Mouse (Mus musculus) limb, embryonic 13.5 days (tissue): ENCODE measurements around the gene Fam129c. TPM values are rescaled to one million over a fixed set of nuclear protein-coding genes. Genes with fewer than 3 reads are reported as not detected.

Experiments
- ATAC-seq: fragments of 200-750 bp; cut with Nextera tagmentation; 2 replicates; pipeline ENCODE4 v1.8.0; 2017; ENCODE audit warnings: low read depth, moderate number of reproducible peaks, moderate TSS enrichment; ENCODE audit not compliant: low FRiP score
- H3K27ac ChIP-seq: fragments of 300-500 bp; sonication (generic); 2 replicates; pipeline ENCODE4 v1.5.1; 2015; ENCODE audit warnings: inconsistent platforms, mild to moderate bottlenecking, moderate library complexity
- H3K27me3 ChIP-seq: fragments of 300-500 bp; sonication (generic); 2 replicates; pipeline ENCODE4 v1.6.1; 2015; ENCODE audit warnings: mild to moderate bottlenecking, inconsistent platforms
- H3K36me3 ChIP-seq: fragments of 300-500 bp; sonication (generic); 2 replicates; pipeline ENCODE4 v1.6.1; 2015; ENCODE audit warnings: inconsistent platforms, mild to moderate bottlenecking, moderate library complexity
- H3K4me1 ChIP-seq: fragments of 300-500 bp; sonication (generic); 2 replicates; pipeline ENCODE4 v1.6.1; 2015; ENCODE audit warnings: inconsistent platforms
- H3K4me2 ChIP-seq: fragments of 300-500 bp; sonication (generic); replicated peaks from 2 replicates; pipeline ENCODE4 v1.6.1; 2015; ENCODE audit warnings: inconsistent platforms, mild to moderate bottlenecking, moderate library complexity
- H3K4me3 ChIP-seq: fragments of 300-500 bp; sonication (generic); 2 replicates; pipeline ENCODE4 v1.5.1; 2015; ENCODE audit warnings: moderate library complexity, mild to moderate bottlenecking, inconsistent platforms
- H3K9ac ChIP-seq: fragments of 300-500 bp; sonication (generic); 2 replicates; pipeline ENCODE4 v1.6.1; 2015; ENCODE audit warnings: mild to moderate bottlenecking, inconsistent platforms
- H3K9me3 ChIP-seq: fragments of 300-500 bp; sonication (generic); 2 replicates; pipeline ENCODE4 v1.6.1; 2016; ENCODE audit warnings: inconsistent platforms
- WGBS: fragments of 180-500 bp; shearing (Covaris S2); methylation state at CpG from one replicate; pipeline ENCODE4 v1.1.7; 2015; 5-methylcytosine and 5-hydroxymethylcytosine counted together
- polyA plus RNA-seq: library from polyadenylated mRNA; unstranded; fragments of >200 nt; fragmentation: Nextera tagmentation; extraction: Ambion mirVana; gene quantifications from 2 replicates; pipeline ENCODE4 v1.2.1, GENCODE M21; 2015

The Fam129c gene
- polyA plus RNA-seq, 1 experiment from 2014 or later: 5.7 TPM

DNA sequence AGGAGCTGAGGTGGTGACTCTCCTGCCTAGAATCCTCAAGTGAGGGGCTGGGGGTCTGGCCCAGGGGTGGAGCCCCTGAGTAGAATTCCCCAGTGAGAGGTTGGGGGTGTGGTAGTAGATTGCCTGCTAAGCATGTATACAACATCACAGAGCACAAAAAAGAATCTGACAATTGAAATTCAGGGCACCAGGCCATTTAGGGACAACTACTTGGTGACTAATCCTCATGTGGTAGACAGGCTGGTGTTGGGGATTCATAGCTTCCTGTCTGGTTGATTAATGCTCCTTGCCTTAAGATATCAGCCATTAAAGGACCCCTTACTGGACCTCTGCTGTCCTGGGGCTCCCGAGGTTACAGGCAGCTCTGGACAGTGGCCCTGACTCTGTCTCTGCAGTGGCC lies 18.4 kb upstream of the Fam129c start:
- Histone ChIP-seq H3K4me1 (no peaks in the 10 kb centered on the region), H3K36me3 (peaks cover 25% of the 10 kb centered on the region), H3K4me3 (no peak overlapping the region), H3K9ac (no peak overlapping the region), H3K27me3 (no peaks in the 10 kb centered on the region), H3K27ac (no peak overlapping the region), H3K9me3 (no peaks in the 10 kb centered on the region), H3K4me2 (no peak overlapping the region)
- WGBS: 54% methylated on average over 1 of the region's 1 CpGs
- no peak for ATAC-seq

DNA sequence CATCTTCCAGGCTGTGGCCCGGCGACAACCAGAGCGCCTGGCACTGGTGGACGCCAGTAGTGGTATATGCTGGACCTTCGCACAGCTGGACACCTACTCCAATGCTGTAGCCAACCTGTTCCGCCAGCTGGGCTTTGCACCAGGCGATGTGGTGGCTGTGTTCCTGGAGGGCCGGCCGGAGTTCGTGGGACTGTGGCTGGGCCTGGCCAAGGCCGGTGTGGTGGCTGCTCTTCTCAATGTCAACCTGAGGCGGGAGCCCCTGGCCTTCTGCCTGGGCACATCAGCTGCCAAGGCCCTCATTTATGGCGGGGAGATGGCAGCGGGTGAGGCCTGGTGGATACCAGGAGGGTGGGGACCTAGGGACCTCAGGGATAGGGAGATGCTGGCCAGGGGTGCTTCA lies 18.0 kb upstream of the Fam129c start:
- H3K4me1 ChIP-seq: no peaks in the 10 kb centered on the region
- no peak overlapping the region for H3K4me3 ChIP-seq
- H3K27ac ChIP-seq: no peak overlapping the region
- H3K4me2 ChIP-seq: no peak overlapping the region
- ATAC-seq: no peak
- H3K9ac ChIP-seq: no peak overlapping the region
- H3K36me3 ChIP-seq: peaks cover 30% of the 10 kb centered on the region
- 84% methylated on average over 14 of the region's 14 CpGs for WGBS
- no peaks in the 10 kb centered on the region for H3K9me3 ChIP-seq
- no peaks in the 10 kb centered on the region for H3K27me3 ChIP-seq

DNA sequence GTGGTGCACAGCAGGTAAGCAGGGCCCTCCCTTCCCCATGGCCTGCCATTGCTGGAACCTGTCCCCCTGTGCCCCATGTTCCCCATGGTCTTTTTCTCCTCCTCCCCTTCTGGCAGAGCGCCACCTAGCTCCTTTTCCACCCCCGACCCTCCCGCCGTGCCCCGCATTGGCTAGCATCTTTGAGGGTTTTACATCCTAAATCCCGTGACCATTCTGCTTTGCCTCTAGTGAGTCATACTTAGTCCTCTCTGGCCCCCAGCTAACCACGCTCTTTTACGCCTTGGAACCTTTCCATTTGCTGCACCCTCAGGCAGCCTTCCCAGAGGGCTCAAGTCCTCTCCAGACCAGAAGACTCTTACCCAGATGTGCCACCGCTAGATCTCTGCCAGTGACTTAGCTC lies 17.2 kb upstream of the Fam129c start:
- Histone ChIP-seq H3K4me2 (no peak overlapping the region), H3K9ac (no peak overlapping the region), H3K4me3 (no peak overlapping the region), H3K36me3 (peaks cover 37% of the 10 kb centered on the region), H3K27ac (no peak overlapping the region), H3K27me3 (no peaks in the 10 kb centered on the region), H3K4me1 (no peaks in the 10 kb centered on the region), H3K9me3 (no peaks in the 10 kb centered on the region)
- 32% methylated on average over 9 of the region's 9 CpGs for WGBS
- no peak for ATAC-seq

DNA sequence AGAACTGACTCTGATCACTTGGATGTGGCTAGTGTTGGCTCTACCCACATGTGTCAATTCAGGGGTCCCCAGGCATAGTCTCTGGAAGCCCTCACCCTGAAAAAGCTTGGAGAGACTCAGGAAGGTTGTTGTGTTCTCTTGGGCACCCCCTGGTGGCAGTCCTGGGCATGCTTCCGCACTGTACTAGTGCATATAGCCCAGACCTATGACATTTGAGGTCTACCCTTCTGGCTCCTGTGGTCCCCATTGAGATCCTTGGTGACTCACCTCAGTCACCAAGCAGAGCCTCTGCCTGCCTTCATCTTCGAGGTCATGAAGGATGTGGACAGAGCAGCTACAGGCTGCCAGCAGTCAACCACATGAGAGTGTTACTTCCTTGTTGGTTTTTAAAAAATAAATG lies 10.6 kb upstream of the Fam129c start:
- 79% methylated on average over 2 of the region's 2 CpGs for WGBS
- no peaks in the 10 kb centered on the region for H3K9me3 ChIP-seq
- H3K36me3 ChIP-seq: peaks cover 38% of the 10 kb centered on the region
- H3K4me3 ChIP-seq: no peak overlapping the region
- no peak for ATAC-seq
- no peaks in the 10 kb centered on the region for H3K27me3 ChIP-seq
- peaks cover 10% of the 10 kb centered on the region for H3K4me1 ChIP-seq
- H3K27ac ChIP-seq: no peak overlapping the region
- no peak overlapping the region for H3K9ac ChIP-seq
- no peak overlapping the region for H3K4me2 ChIP-seq

DNA sequence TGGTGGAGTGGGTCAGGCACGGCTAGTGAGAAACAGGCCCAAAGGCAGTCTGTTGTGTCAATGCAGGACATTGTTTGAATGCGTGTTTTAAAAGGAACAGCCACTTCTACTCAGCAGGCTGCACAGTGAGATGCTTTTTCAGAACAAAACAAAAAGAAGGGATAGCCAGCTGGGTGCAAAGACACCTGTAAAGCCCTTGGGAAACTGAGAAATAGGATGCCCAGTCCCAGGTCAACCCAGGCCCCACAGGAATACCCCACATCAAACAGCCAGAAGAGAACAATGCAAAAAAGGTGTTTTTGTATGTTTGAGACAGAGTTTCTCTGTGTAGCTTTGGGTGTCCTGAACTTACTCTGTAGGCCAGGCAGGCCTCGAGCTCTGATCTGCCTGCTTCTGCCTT lies 8.7 kb upstream of the Fam129c start:
- ATAC-seq: no peak
- H3K4me2 ChIP-seq: no peak overlapping the region
- no peak overlapping the region for H3K27ac ChIP-seq
- peaks cover 21% of the 10 kb centered on the region for H3K4me1 ChIP-seq
- peaks cover 39% of the 10 kb centered on the region for H3K36me3 ChIP-seq
- no peak overlapping the region for H3K9ac ChIP-seq
- WGBS: 79% methylated on average over 3 of the region's 3 CpGs
- no peak overlapping the region for H3K4me3 ChIP-seq
- no peaks in the 10 kb centered on the region for H3K9me3 ChIP-seq
- no peaks in the 10 kb centered on the region for H3K27me3 ChIP-seq

DNA sequence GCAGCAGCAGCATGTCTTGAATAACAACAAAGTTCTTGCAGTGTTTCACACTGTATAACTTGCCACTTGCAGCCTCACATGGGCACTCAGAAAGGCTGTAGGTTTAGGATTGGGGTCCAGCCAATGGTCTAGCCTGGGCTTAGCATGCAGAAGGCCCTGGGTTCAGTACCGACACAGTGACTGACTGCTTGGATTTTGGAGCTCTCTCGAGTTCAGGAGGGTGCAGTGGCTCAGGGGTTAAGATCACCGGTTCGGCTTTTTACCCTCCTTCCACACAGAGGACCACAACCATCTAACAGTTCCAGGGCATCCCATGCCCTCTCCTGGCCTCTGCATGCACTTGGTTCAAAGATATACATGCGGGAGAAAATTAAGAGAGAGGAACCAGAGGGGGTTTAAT lies 6.4 kb upstream of the Fam129c start:
- 22% methylated on average over 5 of the region's 5 CpGs for WGBS
- Histone ChIP-seq H3K27ac (no peak overlapping the region; the same call in 1 of the 2 replicates), H3K4me1 (peaks cover 35% of the 10 kb centered on the region), H3K4me2 (peak overlapping the region; percentile 99), H3K36me3 (peaks cover 32% of the 10 kb centered on the region), H3K9me3 (no peaks in the 10 kb centered on the region), H3K4me3 (peak overlapping the region; percentile 88), H3K9ac (peak overlapping the region; percentile 95), H3K27me3 (no peaks in the 10 kb centered on the region)
- no peak for ATAC-seq

DNA sequence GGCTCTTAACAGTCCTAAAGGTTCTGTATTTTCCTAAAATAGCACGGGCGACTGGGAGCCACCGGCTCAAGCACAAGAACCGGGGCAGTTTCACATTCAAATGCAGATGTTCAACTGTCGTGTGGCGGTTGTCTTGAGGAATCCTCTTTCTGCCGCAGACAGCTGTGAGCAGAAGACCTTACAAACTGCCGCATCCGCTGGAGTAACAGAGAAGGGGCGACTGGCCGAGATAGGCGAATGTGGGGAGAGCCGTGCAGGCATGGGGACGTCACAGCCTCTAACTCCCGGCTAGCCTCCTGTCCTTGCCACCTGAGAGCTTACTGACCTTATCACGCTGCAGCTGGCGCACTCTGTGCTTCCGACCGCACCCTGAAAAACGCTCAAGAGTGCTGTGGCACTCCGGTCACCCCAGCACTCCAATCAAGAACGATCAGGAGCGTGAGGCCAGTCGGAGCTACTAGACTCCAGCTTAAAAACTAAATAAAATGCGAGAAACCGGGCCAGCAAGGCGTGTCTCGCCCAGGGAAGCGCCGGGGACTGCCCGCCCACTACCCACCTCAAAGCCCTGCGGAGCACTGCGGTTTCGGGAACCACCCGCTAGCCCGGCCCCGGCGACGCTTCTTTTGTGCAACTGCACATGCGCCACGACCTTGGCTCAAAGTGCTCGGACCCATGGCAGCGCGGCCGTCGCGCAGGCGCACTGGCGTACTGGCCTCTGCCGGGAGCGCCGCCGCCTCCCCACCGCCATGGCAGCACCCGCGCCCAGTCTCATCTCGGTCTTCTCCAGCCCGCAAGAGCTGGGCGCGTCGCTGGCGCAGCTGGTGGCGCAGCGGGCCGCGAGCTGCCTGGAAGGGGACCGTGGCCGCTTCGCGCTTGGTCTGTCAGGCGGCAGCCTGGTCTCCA lies 5.7 kb upstream of the Fam129c start, which contains the start of gene Pgls:
Gene Pgls, plus strand, starts transcription at position 706 of the 903 bp plus-strand sequence.
- H3K27ac ChIP-seq: peak within 1 kb of the TSS; percentile 96
- H3K4me3 ChIP-seq: peak within 1 kb of the TSS; percentile 88
- H3K4me2 ChIP-seq: peak within 1 kb of the TSS; percentile 99
- H3K9ac ChIP-seq: peak within 1 kb of the TSS; percentile 95
- H3K36me3 ChIP-seq: peaks cover 26% of the 10 kb centered on the region
- H3K9me3 ChIP-seq: no peaks in the 10 kb centered on the region
- under 1% methylated on average over 71 of the region's 71 CpGs for WGBS
- no peaks in the 10 kb centered on the region for H3K27me3 ChIP-seq
- ATAC-seq: peak; percentile 88
- H3K4me1 ChIP-seq: peaks cover 40% of the 10 kb centered on the region

DNA sequence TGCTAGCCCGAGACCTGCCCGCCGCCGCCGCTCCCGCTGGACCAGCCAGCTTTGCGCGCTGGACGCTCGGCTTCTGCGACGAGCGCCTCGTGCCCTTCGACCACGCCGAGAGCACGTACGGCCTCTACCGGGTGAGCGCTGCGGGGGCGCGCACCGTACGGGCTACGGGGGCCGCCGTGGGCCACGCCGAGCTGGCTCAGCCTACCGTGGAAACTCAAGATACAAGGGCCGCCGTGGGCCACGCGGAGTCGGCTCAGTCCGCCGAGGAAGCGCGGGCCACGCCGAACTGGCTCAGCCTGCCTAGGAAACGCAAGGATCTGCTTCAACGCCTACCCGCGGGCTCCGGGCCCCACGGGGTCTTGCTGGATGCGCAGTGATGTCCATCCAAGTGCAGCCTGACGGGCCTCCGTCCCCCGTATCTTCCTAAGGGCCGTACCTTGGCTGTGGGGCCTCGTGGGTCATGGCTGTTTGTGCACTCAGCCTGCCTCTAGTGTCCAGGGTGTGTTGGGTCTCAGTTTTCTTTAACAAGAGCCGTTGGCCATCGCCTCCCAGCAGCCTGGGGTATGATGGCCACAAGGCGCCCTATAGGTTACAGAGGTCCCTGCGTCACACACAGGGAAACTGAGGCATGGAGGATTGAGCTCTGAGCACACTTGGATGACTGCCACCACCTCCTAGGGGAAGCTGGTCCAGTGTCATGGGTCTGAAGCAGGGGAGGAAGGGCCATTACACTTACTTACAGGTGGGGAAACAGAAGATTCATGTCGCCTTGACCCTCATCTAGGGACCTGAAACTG lies 4.9 kb upstream of the Fam129c start:
- 5% methylated on average over 60 of the region's 60 CpGs for WGBS
- Histone ChIP-seq H3K9ac (peak overlapping the region; percentile 95), H3K36me3 (peaks cover 21% of the 10 kb centered on the region), H3K4me1 (peaks cover 40% of the 10 kb centered on the region), H3K27ac (peak overlapping the region; percentile 96), H3K27me3 (no peaks in the 10 kb centered on the region), H3K4me3 (peak overlapping the region; percentile 88), H3K4me2 (peak overlapping the region; percentile 99), H3K9me3 (no peaks in the 10 kb centered on the region)
- ATAC-seq: peak; percentile 68

DNA sequence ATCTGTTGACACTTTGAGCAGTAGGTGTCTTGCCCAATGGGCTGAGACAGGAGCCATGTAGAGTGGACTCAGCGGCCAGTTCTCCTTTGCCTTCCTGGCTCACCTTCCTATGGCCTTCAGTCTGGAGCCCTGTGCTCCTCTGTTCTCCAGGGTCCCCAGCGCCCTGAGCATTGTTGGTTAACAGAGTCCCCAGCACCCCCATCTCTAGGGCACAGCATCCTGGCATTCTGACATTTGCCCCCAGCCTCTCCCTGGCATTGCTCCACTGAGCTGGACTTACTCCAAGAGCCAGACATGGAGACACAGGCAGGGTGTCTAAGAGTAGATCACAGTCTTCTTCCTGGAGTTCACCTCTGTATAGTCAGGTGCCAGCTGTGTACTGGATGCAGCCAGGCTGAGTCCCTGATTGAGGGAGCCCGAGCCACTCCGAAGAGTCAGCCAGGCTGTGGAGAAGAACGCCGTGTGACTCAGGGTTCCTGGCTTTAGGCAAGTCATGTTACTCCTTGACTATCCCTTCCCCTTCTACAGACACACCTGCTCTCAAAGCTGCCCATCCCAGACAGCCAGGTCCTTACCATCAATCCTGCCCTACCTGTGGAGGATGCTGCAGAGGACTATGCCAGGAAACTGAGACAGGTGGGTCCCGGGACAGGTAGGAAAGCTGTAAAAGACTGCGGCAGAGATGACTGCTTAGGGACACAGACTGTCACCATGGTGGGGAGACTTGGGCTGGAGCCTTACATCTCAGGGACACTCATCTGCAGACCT lies 3.7 kb upstream of the Fam129c start:
- Histone ChIP-seq H3K27ac (no peak overlapping the region), H3K4me2 (peak overlapping the region; percentile 99; the same call in 1 of the 2 replicates), H3K4me3 (0 out of 2 replicates have a peak overlapping the region, but pooled peaks have one; percentile 1), H3K4me1 (peaks cover 40% of the 10 kb centered on the region), H3K27me3 (no peaks in the 10 kb centered on the region), H3K9ac (0 out of 2 replicates have a peak overlapping the region, but pooled peaks have one; percentile 35), H3K9me3 (no peaks in the 10 kb centered on the region), H3K36me3 (peaks cover 21% of the 10 kb centered on the region)
- 93% methylated on average over 8 of the region's 8 CpGs for WGBS
- no peak for ATAC-seq

DNA sequence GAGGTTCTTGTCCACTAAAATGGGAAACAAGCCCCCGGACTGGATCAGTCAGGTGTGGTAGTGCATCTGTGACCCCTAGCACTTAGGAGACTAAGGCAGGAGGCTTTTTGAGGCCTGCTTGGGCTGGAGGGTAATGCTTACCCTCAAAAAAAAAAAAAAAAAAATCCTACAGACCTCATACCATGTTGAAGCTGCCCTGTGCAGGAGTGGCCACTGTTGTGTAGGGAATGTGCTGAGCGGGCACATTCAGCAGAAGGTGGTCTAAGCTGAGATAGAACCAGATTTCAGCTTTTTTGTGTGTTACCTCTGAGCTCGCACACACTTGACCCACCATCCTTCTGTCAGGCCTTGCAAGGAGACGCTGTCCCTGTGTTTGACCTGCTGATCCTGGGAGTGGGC lies 3.1 kb upstream of the Fam129c start:
- ATAC-seq: no peak
- H3K4me3 ChIP-seq: no peak overlapping the region
- H3K9ac ChIP-seq: no peak overlapping the region
- H3K27ac ChIP-seq: no peak overlapping the region
- WGBS: 94% methylated on average over 4 of the region's 4 CpGs
- peaks cover 24% of the 10 kb centered on the region for H3K36me3 ChIP-seq
- no peaks in the 10 kb centered on the region for H3K27me3 ChIP-seq
- H3K9me3 ChIP-seq: no peaks in the 10 kb centered on the region
- peaks cover 40% of the 10 kb centered on the region for H3K4me1 ChIP-seq
- no peak overlapping the region for H3K4me2 ChIP-seq

DNA sequence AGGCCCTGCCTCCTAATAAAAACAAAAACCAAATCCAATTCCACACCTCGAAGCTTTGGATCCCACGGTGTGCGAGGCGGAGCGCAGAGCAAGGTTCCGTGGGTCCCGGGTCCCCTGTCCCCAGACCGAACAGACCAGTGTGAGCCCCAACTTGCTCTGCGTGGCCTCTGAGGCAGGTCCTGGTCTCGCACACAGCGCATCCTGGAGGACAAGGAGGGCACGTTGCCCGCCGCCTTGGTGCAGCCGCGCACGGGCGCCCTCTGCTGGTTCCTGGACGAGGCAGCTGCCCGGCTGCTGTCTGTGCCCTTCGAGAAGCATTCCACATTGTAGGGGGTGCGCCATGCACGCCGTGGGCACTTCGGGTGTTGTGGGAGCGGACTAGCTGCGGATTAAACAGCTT lies 1.6 kb upstream of the Fam129c start:
- peak overlapping the region; percentile 35; the same call in 1 of the 2 replicates for H3K9ac ChIP-seq
- peaks cover 37% of the 10 kb centered on the region for H3K4me1 ChIP-seq
- 6% methylated on average over 27 of the region's 27 CpGs for WGBS
- H3K27ac ChIP-seq: no peak overlapping the region
- peaks cover 13% of the 10 kb centered on the region for H3K27me3 ChIP-seq
- peak; percentile 12; the same call in 1 of the 2 replicates for ATAC-seq
- H3K9me3 ChIP-seq: no peaks in the 10 kb centered on the region
- peak overlapping the region; percentile 5; the same call in 1 of the 2 replicates for H3K4me3 ChIP-seq
- peak overlapping the region; percentile 35; the same call in 1 of the 2 replicates for H3K4me2 ChIP-seq
- peaks cover 27% of the 10 kb centered on the region for H3K36me3 ChIP-seq
